Mouse (Mus musculus): ENCODE data around the gene Nkiras2.
"Not testable (repeated sequence)": the region's sequence is repeated elsewhere in the genome, so short reads cannot be mapped to it uniquely, and the experiment has no call there.

GRCm38 (mm10) chr11:100616836-100617235, 2.2 kb upstream of the Nkiras2 start:
- TF ChIP-seq CTCF (IDR thresholded peaks at IDR 0.05; ENCODE audit: borderline replicate concordance, extremely low read depth, insufficient read depth, insufficient read length); POLR2A (IDR thresholded peaks at IDR 0.05; ENCODE audit: borderline replicate concordance, extremely low read depth, insufficient read depth, insufficient read length, poor library complexity, severe bottlenecking): not testable (repeated sequence)
